Mouse (Mus musculus) C2C12 (cell line): ENCODE results near the gene Slc30a5. TPM values are rescaled to one million over a fixed set of nuclear protein-coding genes. Genes with fewer than 3 reads are reported as not detected.

Experiments
- H3K27me3 ChIP-seq: one replicate; pipeline ENCODE4 v1.6.1; 2011; ENCODE audit not compliant: control insufficient read depth, insufficient read depth, insufficient read length
- H3K36me3 ChIP-seq: one replicate; pipeline ENCODE4 v1.6.1; 2011; ENCODE audit not compliant: control insufficient read depth, insufficient read depth
- H3K4me3 ChIP-seq: one replicate; pipeline ENCODE4 v1.5.1; 2011; ENCODE audit warnings: mild to moderate bottlenecking, control low read depth; ENCODE audit not compliant: poor library complexity, insufficient read depth, severe bottlenecking
- H3K79me2 ChIP-seq: one replicate; pipeline ENCODE4 v1.6.1; 2011; ENCODE audit not compliant: control insufficient read depth, insufficient read depth
- H3K79me3 ChIP-seq: one replicate; pipeline ENCODE4 v1.6.1; 2011; ENCODE audit warnings: low read depth, control low read depth
- H3ac ChIP-seq: one replicate; pipeline ENCODE3; 2011; ENCODE audit warnings: low read depth; ENCODE audit not compliant: control insufficient read depth, insufficient read length
- CEBPB ChIP-seq: IDR thresholded peaks from one replicate; pipeline ENCODE4 v1.6.1; 2011; ENCODE audit warnings: low read depth, mild to moderate bottlenecking, control low read depth, moderate library complexity
- CTCF ChIP-seq: IDR thresholded peaks from one replicate; pipeline ENCODE4 v1.5.1; 2011; ENCODE audit not compliant: control insufficient read depth, insufficient read depth, insufficient read length
- FOSL1 ChIP-seq: IDR thresholded peaks from one replicate; pipeline ENCODE4 v1.8.0; 2011; ENCODE audit warnings: mild to moderate bottlenecking, low read length; ENCODE audit not compliant: poor library complexity, insufficient read depth, severe bottlenecking
- MAX ChIP-seq: IDR thresholded peaks from one replicate; pipeline ENCODE4 v1.6.1; 2011; ENCODE audit warnings: mild to moderate bottlenecking, control low read depth
- MYOD1 ChIP-seq: IDR thresholded peaks from one replicate; pipeline ENCODE4 v1.6.1; 2011; ENCODE audit warnings: low read depth; ENCODE audit not compliant: control insufficient read depth, insufficient read length
- MYOG ChIP-seq: IDR thresholded peaks from one replicate; pipeline ENCODE4 v1.6.1; 2011; ENCODE audit not compliant: control insufficient read depth, insufficient read length; ENCODE audit errors: extremely low read depth
- USF1 ChIP-seq: IDR thresholded peaks from one replicate; pipeline ENCODE4 v1.6.1; 2011; ENCODE audit warnings: low read depth, mild to moderate bottlenecking, control low read depth, moderate library complexity
- polyA plus RNA-seq: library from polyadenylated mRNA; unstranded; fragments of >200 nt; fragmentation: generic; extraction: Trizol; gene quantifications from one replicate; pipeline ENCODE4 v1.2.1, GENCODE M21; 2012; ENCODE audit warnings: missing spikeins

Slc30a5 gene
- polyA plus RNA-seq, 1 experiment, result 21.7 TPM

GRCm38 (mm10) chr13:100877703-100878102 lies 44.5 kb upstream of the Slc30a5 start:
- Histone ChIP-seq H3K79me2 (no peaks in the 10 kb centered on the region), H3K27me3 (peaks cover 10% of the 10 kb centered on the region), H3K36me3 (no peaks in the 10 kb centered on the region), H3K4me3 (no peak overlapping the region), H3K79me3 (no peaks in the 10 kb centered on the region), H3ac (no peak overlapping the region)
- TF ChIP-seq USF1 (no peak), CEBPB (no peak), FOSL1 (no peak), MAX (no peak), CTCF (no peak), MYOG (no peak), MYOD1 (no peak)

DNA sequence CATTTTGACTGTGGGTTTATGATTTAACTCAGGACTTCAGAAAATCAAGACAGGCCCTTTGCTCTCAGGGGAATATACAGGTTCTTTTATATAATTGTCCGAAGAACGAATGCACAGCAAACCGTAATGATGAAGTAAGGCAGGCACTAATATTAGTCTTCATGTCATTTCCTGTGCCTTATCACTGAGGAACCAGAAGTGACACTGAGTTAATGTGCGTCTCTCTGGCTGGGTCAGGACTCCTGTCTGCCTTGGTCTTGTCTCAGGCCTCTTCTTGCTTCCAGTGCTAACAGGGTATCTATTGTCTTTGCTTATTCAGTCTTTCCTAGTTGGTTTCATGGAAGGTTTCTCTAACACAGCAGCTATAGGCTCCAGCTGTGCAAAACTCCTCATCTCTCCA lies 41.9 kb upstream of the Slc30a5 start:
- no peak for TF ChIP-seq USF1
- TF ChIP-seq MYOG, result no peak
- TF ChIP-seq FOSL1, result no peak
- no peak for TF ChIP-seq MAX
- no peak for TF ChIP-seq MYOD1
- TF ChIP-seq CTCF, result no peak
- TF ChIP-seq CEBPB, result no peak
- H3K79me2 ChIP-seq, result no peaks in the 10 kb centered on the region
- H3K4me3 ChIP-seq, result no peak overlapping the region
- peaks cover 10% of the 10 kb centered on the region for H3K27me3 ChIP-seq
- H3K79me3 ChIP-seq, result no peaks in the 10 kb centered on the region
- no peak overlapping the region for H3ac ChIP-seq
- H3K36me3 ChIP-seq, result no peaks in the 10 kb centered on the region

- Histone ChIP-seq H3K36me3 (no peaks in the 10 kb centered on the region), H3K4me3 (no peak overlapping the region), H3K79me3 (no peaks in the 10 kb centered on the region), H3K79me2 (no peaks in the 10 kb centered on the region), H3K27me3 (peaks cover 6% of the 10 kb centered on the region), H3ac (no peak overlapping the region)
- TF ChIP-seq CTCF (no peak), FOSL1 (no peak), CEBPB (no peak)
Measured at GRCm38 (mm10) chr13:100874588-100874987, 41.4 kb upstream of the Slc30a5 start.

GRCm38 (mm10) chr13:100873530-100873929 lies 40.3 kb upstream of the Slc30a5 start:
- H3K36me3 ChIP-seq, result no peaks in the 10 kb centered on the region
- H3K79me2 ChIP-seq, result no peaks in the 10 kb centered on the region
- no peak overlapping the region for H3ac ChIP-seq
- TF ChIP-seq MAX (no peak), MYOD1 (no peak), CTCF (no peak), USF1 (no peak), FOSL1 (no peak), CEBPB (no peak), MYOG (no peak)
- peaks cover 4% of the 10 kb centered on the region for H3K27me3 ChIP-seq
- H3K79me3 ChIP-seq, result no peaks in the 10 kb centered on the region
- H3K4me3 ChIP-seq, result no peak overlapping the region

DNA sequence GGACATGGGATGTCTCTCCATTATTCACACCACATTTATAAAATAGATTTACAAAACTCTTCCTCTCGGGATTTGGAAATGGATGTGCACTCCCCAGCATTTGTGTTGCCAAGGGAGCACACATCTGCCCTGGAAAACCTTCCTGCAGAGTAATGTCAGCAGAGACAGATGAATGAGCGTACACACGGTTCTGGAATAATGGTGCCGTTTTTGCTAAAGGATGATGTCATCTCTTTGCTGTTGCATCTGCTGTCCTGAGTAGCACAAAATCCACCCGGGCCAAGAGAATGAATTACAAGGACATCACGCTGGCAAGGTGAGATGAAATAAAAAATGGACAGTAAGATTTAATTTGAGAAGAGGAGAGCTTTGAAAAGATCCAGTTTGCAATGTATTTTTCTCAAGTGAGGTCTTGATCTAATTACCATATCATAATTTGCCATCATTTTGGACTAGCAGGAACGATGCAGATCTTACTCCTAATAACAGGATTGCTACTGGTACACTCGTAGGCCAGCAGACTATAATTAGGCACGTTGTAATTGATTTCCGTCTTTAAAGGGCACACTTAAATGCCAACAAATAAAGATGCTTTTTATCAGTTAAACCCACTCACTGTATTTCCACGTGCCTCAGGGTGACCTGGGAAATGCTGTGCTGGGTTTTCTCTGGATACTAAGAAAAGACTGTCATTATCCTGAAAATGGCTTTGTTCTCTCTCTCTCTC lies 38.4 kb upstream of the Slc30a5 start:
- Histone ChIP-seq H3K4me3 (no peak overlapping the region), H3K27me3 (no peaks in the 10 kb centered on the region), H3ac (no peak overlapping the region), H3K79me2 (no peaks in the 10 kb centered on the region), H3K36me3 (no peaks in the 10 kb centered on the region), H3K79me3 (no peaks in the 10 kb centered on the region)
- no peak for TF ChIP-seq MYOD1
- no peak for TF ChIP-seq MYOG
- no peak for TF ChIP-seq CEBPB
- no peak for TF ChIP-seq FOSL1
- TF ChIP-seq USF1, result no peak
- no peak for TF ChIP-seq CTCF
- no peak for TF ChIP-seq MAX

DNA sequence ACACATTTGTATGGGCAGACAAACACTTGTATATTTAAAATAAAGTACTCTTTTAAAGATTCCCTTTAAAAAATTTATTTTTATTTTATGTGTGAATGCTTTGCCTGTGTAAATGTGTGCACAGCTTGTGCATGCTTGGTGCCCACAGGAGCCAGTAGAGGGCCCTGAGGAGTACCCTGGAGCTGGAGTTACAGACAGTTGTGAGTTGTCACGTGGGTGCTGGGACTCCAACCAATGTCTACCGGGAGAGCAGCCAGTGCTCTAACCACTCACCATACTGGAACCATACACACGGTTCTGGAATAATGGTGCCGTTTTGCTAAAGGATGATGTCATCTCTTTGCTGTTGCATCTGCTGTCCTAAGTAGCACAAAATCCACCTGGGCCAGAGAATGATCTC lies 36.6 kb upstream of the Slc30a5 start:
- Histone ChIP-seq H3ac (no peak overlapping the region), H3K79me2 (no peaks in the 10 kb centered on the region), H3K79me3 (no peaks in the 10 kb centered on the region), H3K4me3 (no peak overlapping the region), H3K27me3 (no peaks in the 10 kb centered on the region), H3K36me3 (no peaks in the 10 kb centered on the region)
- no peak for TF ChIP-seq MAX
- peak; percentile 5 for TF ChIP-seq USF1
- no peak for TF ChIP-seq FOSL1
- TF ChIP-seq CTCF, result no peak
